Mouse (Mus musculus): ENCODE results near the gene Gm49510.

The Gm49510 gene

GRCm38 (mm10) chr15:78899409-78899739 is at the start of gene Gm49510:
Gene Gm49510, plus strand, starts transcription at chr15:78899667.
- DNase-seq (ENCODE audit: low spot score in 2 of 2) = no peak

- DNase-seq (ENCODE audit: low spot score in 2 of 2) = no peak
Observed at GRCm38 (mm10) chr15:78850059-78850824, 49.2 kb upstream of the Gm49510 start.

- no peak for DNase-seq (ENCODE audit: low spot score in 2 of 2)
Observed at GRCm38 (mm10) chr15:78850944-78851343, 48.5 kb upstream of the Gm49510 start.

DNA sequence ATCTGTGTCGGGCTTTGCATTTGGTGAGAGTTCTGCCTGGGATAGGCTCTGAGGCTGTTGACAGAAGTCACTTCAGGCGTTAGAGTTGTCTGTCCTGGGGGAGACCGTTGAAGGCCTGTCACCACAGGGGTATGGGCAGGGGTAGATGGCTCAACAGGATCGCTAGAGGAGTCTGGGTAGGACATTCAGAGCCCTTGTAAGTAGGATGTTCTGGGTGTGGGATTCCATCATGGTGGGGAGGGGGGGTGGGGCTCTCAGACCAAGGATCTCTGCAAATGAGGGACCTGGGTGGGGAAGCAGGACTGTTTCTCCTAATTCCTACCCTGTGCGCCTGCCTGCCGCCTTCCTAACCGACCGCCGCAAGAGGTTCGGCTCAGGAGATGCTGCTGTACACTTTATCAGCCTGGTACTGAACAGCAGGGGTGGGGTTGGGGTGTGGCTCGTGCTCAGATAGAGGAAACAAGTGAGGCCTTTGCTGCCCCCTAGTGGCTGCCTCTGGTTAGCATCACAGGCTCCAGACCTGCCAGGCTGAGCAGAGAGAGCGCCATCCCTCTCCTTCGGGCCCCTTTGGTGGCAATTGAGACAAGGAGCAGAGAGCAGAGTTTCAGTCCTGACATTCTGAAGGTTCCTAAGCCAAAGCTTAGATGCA is 47.8 kb upstream of the Gm49510 start:
- peak; percentile 89 to 94 for DNase-seq (ENCODE audit: low spot score in 2 of 2)

- no peak for DNase-seq (ENCODE audit: low spot score in 2 of 2)
Observed at GRCm38 (mm10) chr15:78855303-78855965, 44.0 kb upstream of the Gm49510 start, which contains the start of gene Lgals2. Gene Lgals2, minus strand, starts transcription at chr15:78855529.

DNA sequence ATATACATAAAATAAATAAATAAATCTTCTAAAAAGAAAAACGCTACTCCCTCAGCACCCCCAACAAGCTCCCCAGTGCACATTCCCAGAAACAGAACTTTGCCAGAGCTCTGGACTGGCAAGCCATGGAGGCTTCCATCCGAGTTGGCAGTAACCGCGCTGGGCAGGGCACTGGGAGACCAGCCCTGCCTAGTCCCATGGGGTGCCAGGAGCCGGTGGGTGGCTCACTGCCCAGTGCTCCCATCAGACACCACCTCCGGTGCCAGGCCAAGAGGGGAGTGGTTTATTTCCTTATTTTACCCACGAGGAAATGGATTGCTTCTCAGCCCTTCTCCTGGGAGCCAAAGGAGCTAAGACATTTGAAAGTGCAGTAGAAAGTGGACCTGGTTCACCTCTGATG is 42.5 kb upstream of the Gm49510 start:
- peak in 1 of 2 experiments; percentile 42 for DNase-seq (ENCODE audit: low spot score in 2 of 2)

GRCm38 (mm10) chr15:78859311-78859710 is 40.2 kb upstream of the Gm49510 start:
- DNase-seq (ENCODE audit: low spot score in 2 of 2) = no peak

GRCm38 (mm10) chr15:78859714-78860113 is 39.8 kb upstream of the Gm49510 start:
- no peak for DNase-seq (ENCODE audit: low spot score in 2 of 2)

DNA sequence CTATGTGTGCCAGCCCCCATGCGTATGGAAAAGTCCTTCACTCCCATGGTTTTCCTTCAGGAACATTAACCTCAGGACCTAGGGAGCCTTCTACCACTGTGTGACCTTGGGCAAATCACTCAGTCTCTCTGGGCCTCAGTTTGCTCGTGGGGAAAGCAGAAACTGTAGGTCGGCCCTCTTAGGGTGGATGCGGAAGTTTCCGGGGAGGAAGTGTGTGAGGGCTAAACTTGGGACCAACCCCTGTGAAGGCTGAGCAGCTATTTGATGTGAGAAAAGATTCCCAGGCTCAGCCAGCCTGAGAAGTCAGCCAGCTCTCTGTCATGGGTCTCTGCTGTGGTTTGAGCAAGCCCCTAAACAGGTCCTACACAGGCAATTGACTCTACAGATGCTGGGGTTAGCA is 37.2 kb upstream of the Gm49510 start:
- DNase-seq (ENCODE audit: low spot score in 2 of 2) = no peak

DNA sequence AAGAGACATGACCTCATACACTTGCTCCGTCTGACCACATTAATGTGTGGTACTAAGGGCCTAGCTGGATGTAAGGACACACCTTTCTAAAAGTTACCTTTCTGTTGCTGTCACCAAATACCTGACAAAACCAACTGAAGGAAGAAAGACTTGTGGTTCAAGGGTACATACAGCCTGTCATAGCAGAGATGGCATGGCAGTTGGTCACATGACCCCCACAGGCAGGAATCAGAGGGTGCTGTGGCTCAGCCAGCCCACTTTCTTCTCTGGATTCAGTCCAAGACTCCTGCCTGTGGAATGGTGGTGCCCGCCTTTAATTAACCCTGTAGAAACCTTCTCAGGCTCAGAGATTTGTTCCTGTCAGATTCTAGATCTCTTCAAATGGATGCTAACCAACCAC is 36.3 kb upstream of the Gm49510 start:
- DNase-seq (ENCODE audit: low spot score in 2 of 2) = no peak

GRCm38 (mm10) chr15:78863852-78864253 is 35.6 kb upstream of the Gm49510 start:
- DNase-seq (ENCODE audit: low spot score in 2 of 2) = no peak

DNA sequence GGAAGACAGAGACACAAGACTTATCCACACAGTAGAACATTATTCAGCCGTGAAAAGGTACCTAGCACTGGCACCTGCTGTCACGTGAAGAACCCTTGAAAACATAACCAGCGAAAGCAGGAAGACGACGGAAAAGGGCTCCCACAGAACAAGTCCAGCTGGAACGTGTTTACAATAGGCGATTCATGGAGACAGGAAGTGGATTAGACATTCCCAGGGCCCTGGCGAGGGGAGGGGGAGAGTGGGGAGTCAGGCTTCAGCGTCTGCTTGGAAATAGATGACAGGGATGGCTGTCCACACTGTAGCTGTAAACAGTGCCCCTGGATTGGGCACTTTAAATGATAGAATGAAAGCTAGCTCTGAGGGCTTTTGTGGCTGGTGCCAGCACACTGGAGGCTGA is 31.1 kb upstream of the Gm49510 start:
- no peak for DNase-seq (ENCODE audit: low spot score in 2 of 2)

GRCm38 (mm10) chr15:78868826-78869233 is 30.6 kb upstream of the Gm49510 start:
- DNase-seq (ENCODE audit: low spot score in 2 of 2) = no peak

- DNase-seq (ENCODE audit: low spot score in 2 of 2) = peak in 1 of 2 experiments; percentile 47
Observed at GRCm38 (mm10) chr15:78869775-78870174, 29.7 kb upstream of the Gm49510 start.

- no peak for DNase-seq (ENCODE audit: low spot score in 2 of 2)
Observed at GRCm38 (mm10) chr15:78872021-78872608, 27.4 kb upstream of the Gm49510 start.

- no peak for DNase-seq (ENCODE audit: low spot score in 2 of 2)
Observed at GRCm38 (mm10) chr15:78873803-78874435, 25.5 kb upstream of the Gm49510 start.

DNA sequence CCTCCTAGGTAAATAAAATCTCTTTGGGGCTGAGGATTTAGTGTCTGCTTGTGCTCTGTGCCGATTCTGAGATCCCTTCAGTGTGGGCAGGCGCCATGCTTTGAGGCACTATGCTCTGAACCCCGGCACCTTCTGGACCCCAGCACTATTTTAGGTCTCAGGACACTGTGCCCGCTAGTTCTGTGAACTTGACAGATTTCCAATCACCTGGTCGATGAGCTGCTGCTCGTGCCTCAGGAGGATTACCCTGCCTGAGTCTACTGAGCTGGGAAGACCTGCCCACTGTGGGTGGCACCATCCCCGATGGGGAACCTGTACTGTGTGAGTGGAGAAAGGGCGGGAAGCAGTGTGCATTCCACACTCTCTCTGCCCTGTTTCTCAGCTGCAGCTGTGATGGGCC is 24.5 kb upstream of the Gm49510 start:
- no peak for DNase-seq (ENCODE audit: low spot score in 2 of 2)

- no peak for DNase-seq (ENCODE audit: low spot score in 2 of 2)
Observed at GRCm38 (mm10) chr15:78875537-78875936, 23.9 kb upstream of the Gm49510 start.

GRCm38 (mm10) chr15:78876258-78876696 is 23.2 kb upstream of the Gm49510 start:
- DNase-seq (ENCODE audit: low spot score in 2 of 2) = peak; percentile 78 to 86

- peak; percentile 77 to 92 for DNase-seq (ENCODE audit: low spot score in 2 of 2)
Observed at GRCm38 (mm10) chr15:78876991-78877809, 22.3 kb upstream of the Gm49510 start, which contains the start of gene Gga1. Gene Gga1, plus strand, starts transcription at chr15:78877190.
